Mouse (Mus musculus) lung, adult 2 months (tissue): ENCODE results near the gene Aldh16a1.

Experiments used
- CTCF ChIP-seq: fragments of 200-500 bp; IDR thresholded peaks from 2 replicates; pipeline ENCODE4 v1.5.1; 2011; ENCODE audit warnings: mild to moderate bottlenecking, low read length, control low read depth; ENCODE audit not compliant: insufficient read depth
- POLR2A ChIP-seq: fragments of 200-500 bp; IDR thresholded peaks from 2 replicates; pipeline ENCODE4 v1.6.1; 2011; ENCODE audit warnings: low read depth, mild to moderate bottlenecking, control low read depth, low read length, borderline replicate concordance; ENCODE audit errors: extremely low read depth

- no peak for TF ChIP-seq CTCF
- TF ChIP-seq POLR2A = no peak
These were observed 36.8 kb upstream of the Aldh16a1 start for GRCm38 (mm10) chr7:45191161-45191560.
